Mouse (Mus musculus): ENCODE results near the gene Gucd1.
"Not testable (repeated sequence)": the region's sequence is repeated elsewhere in the genome, so short reads cannot be mapped to it uniquely, and the experiment has no call there.

Gucd1 gene

DNA sequence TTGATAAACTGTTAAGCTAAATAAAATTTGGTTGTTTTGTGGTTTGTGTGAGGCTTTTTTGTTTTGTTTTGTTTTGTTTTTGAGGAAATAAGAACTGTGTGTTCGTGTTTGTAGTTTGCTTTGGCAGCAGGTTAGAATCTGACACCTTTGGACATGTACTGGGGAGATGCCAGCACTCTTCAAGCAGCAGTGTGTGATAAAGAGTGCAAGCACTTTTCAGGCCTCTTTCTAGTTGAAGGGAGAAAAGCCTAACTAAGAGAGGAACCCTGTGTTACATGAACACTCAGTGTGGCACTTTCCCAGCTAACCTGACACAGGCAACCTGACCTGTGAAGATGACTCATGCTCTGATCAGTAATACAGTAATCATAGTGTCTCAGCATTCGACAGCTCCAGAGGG is 17.7 kb upstream of the Gucd1 start:
- no peak for DNase-seq (ENCODE audit: low spot score in 2 of 2)

GRCm38 (mm10) chr10:75534934-75535333 is 17.2 kb upstream of the Gucd1 start:
- DNase-seq (ENCODE audit: low spot score in 2 of 2), result no peak

- DNase-seq (ENCODE audit: low spot score in 2 of 2), result no peak
Observed at GRCm38 (mm10) chr10:75534216-75534615, 16.4 kb upstream of the Gucd1 start.

DNA sequence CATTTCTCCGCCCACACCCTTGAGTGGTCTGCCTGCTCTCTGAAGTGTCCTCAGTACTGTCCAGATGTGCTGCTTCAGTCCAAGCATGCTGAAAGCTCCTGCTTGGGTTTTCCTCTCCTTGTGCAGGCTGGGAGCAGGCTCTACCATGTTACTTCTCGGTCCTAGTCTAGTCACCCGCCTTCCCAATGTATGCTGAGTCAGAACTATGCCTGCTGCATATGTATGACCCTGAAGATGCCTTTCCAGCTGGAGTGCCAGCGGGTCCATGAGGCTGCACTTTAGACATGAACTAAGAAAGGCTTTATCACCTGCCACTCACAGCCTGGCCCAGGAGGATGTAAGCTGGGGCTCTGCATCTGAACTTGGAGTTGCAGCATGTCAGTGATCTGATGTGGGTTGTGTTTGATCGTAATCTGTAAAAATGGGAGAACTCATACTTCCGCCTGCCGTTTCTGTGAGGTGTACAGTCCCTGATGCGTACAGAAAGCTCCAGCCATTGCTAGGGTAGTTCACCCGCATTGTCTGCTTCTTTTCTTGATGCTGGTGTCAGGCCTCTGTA is 13.8 kb upstream of the Gucd1 start:
- no peak for DNase-seq (ENCODE audit: low spot score in 2 of 2)

- DNase-seq (ENCODE audit: low spot score in 2 of 2), result no peak
Observed at GRCm38 (mm10) chr10:75530322-75530721, 12.6 kb upstream of the Gucd1 start.

DNA sequence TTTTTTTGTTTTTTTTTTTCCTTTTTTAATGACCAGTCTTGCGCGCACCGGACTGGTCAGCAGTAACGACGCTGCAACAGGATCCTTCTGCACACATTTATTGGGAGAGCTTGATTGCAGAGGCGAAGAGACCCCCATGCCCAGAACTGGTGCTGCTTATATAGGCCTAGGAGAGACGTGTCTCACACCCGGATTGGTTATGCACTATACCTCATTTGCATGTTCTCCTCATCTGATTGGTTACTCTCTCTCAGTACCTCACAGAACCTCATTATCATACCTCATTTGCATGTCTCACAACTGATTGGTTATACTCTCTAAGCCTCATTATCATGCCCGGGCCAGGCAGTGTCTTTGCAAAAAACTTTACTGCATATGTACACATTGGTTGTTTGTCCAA is 7.7 kb upstream of the Gucd1 start:
- not testable (repeated sequence) for DNase-seq (ENCODE audit: low spot score in 2 of 2)

GRCm38 (mm10) chr10:75521643-75522042 is 3.9 kb upstream of the Gucd1 start:
- DNase-seq (ENCODE audit: low spot score in 2 of 2), result no peak

GRCm38 (mm10) chr10:75520581-75520980 is 2.8 kb upstream of the Gucd1 start:
- DNase-seq (ENCODE audit: low spot score in 2 of 2), result no peak

DNA sequence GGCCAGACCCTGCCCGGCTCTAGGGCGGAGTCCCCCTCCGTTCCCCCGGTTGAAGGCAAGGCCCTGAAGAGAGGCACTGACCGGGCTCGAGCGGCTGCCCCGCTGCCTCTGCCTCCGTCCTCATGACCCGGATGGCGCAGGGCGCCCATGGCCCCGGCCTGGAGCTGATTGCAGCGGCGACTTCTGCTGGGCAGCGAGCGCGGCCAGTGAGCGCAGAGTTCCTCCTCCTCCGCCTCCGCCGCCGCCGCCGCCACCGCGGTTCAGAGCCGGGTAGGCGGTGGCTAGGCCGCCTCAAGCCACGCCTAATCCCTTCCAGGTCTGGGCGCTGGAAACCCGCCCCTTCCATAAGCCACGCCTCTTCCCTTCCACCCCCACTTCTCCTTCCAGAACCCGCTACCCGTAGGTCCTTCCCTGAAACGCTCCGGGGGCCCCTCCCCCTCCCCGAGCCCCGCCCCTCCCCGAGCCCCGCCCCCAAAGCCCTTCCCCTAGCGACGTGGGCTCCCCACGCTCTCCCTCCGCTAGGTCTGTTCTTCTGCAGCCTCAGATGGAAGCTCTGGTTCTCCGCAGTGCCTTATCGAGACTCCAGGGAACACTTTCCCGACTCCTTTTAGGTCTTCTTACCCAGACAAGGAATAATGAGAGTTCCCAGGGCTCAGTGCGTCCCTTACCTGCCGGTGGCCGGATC is 557 bp downstream of the Gucd1 start, which contains the start of gene Snrpd3:
Snrpd3 (plus strand) TSS at position 479 of the 685 bp plus-strand sequence.
- peak; percentile 86 to 91 for DNase-seq (ENCODE audit: low spot score in 2 of 2)

- no peak for DNase-seq (ENCODE audit: low spot score in 2 of 2)
Observed at GRCm38 (mm10) chr10:75516724-75517072, 1.1 kb downstream of the Gucd1 start.

DNA sequence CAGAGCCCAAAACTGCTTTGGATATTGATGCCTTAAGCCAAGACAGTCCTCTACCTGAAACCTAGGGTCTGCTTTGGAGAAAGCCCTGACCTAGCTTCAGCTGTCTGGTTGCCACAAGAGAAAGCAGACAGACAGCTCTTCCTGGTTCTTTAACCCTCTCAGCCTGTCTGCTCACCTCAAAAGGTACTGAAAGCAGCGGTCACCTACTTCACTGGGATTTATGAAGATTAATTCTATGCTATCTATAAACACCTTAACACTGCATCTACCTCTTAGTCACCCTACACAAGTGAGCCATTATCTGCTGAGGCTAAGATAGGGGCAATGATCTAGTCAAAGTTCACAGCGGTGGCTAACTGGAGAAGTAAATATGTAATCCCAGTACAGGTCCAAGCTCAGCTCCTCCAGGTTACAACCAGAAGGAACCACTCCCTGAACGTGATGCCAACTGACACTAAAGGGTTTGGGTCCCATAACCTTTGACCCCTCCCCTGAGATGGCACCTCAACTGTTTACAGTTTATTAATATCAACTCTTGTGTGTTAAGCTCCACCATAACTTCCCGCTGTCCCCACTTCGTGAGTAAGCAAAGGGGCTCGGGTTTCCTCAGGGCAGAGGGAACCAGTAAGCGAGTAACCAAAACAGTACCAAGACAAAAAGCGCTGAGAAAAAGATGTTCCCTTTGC is 1.6 kb downstream of the Gucd1 start:
- no peak for DNase-seq (ENCODE audit: low spot score in 2 of 2)

DNA sequence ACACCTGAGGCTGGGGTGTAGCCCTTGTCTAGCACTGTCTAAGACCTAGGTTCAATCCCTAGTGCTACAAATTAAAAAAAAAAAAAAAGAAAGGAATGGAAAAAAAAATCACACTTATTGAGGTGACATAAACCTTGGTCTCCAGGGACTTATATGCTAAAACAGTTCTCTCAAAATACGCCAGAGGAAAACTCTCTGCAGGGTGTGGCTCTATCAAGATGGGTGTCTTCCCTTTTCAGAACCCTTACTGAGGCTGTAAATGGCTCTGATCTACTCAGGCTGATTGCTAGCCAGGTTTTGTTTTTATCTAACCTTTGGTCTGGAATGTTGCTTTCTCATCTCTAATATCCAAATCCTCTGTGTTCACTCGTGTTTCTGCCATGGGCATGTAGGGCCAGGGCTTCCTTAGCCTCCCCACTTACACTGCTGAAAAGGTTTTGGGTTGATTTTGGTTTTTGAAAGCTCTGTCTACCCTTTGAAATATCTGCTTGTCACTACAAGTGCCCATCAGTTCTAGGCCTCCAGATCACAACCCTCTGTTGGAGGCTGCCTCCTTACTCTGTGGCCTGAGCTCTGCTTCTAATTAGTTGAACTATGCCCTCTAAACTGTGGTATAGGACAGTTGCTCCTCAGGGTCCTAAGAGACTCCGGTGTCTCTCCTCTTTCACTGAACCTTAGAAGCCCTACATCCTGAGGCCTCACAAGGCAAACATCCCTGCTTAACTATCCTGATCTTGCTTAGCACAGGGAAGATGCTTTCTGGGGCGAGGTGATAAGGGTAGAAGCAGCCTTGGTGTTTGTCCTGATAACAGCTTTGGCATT is 2.3 kb downstream of the Gucd1 start:
- DNase-seq (ENCODE audit: low spot score in 2 of 2), result no peak

DNA sequence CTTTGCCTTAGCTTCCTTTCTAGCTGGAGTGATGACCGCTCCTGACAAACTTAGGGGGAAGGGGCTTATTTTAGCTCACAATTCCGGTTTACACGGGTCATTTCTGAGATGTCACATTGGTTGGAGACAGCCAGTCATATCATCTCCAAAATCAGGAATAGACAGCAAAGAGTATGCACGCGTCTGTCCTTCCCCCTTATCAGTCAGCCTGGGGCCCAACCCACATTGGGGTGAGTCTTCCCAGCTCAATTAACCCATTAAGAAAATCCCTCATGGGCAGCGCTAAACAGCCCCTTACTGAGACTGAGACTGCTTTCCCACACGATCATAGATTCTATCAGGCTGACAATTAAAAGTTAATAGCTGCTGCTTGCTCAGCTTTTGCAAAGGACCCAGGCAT is 3.4 kb downstream of the Gucd1 start:
- no peak for DNase-seq (ENCODE audit: low spot score in 2 of 2)

DNA sequence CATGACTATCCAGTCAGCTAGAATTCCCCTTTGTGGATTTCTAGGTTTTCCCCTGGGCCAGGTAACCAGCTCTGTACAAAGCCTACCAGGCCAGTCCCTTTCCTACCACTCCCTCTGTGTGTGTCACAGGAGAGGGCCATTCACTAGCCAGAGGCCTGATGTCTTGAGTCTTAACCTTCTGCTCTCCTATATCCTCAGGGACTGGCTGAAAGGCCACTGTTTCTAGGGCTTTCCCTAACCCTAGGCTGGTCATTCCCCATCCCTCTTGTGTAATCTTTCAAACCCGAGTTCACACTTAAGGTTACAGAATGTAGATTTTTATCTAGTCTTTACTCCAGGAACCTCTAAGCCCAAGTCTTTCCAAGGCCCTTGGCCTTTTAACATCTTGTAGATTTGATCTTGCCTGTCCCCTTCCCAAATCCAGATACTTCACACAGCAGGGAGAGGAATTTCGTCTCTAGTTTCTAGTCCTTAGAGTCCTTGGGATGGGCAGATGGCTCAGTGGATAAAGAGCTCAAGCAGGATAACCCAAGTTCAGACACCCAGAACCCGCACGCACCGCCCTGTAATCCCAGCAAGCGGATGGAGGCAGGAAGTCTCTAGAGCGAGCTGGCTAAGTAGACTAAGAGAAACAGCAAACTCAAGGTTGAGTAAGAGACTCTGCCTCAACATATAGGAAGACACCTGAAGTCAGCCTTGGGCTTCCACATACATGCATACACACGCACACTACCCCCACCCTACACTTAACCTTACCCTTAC is 4.3 kb downstream of the Gucd1 start:
- no peak for DNase-seq (ENCODE audit: low spot score in 2 of 2)

DNA sequence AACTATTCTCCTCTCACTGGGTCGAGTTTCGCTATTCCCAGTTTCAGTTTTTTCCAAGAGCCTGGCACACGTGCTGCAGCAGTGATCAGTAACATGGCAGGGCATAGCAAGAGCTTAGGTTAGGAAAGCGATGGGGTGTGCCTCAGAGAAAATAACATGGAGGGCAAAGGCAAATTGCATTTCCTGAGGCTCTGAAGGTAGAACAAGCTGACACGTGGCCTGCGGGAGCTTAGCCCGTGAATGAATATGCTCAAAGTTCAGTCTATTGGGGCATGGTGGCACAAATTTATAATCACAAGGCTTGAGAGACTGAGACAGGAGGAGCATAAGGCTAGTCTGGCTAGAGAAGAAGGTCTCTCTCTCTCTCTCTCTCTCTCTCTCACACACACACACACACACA is 5.0 kb downstream of the Gucd1 start:
- no peak for DNase-seq (ENCODE audit: low spot score in 2 of 2)

GRCm38 (mm10) chr10:75511897-75512296 is 5.9 kb downstream of the Gucd1 start:
- DNase-seq (ENCODE audit: low spot score in 2 of 2), result no peak

DNA sequence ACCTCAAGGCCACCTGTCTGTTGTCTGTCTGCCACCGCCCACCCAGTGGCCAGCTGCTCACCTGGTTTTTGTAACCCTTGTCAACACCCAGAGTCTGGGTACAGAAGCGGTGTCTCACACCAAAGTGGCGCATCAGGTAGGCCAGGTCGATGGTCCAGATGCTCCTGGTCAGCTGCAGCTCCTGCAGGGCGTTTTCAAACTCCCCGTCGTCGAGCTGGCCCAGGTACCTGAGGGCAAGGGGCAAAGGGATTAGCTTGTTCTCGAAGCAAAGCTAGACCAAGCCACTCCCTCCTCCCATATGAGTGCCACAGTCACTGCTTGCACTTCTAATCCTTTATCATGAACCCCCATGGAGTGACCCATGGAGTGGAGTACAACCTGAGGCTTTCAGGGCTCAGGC is 6.7 kb downstream of the Gucd1 start:
- no peak for DNase-seq (ENCODE audit: low spot score in 2 of 2)

DNA sequence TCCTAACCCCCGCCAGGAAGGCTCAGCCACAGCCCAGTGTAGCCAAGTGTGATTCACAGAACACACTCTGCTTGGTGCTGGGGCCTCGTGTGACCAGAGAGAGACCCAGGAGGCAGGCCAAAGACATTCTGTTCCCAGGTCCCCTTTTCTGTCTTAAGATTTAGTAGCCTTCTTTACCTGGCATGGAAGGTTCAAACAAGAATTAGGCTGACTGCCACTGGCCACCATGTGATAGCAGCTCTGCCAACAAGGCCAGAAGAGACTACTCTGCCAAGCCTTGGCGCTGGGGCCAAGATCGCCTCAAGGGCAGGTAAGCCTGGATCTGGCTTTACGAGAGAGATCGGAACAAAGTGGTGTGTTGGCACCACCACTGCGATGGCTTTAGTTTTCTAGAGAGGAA is 7.3 kb downstream of the Gucd1 start:
- no peak for DNase-seq (ENCODE audit: low spot score in 2 of 2)

- not testable (repeated sequence) for DNase-seq (ENCODE audit: low spot score in 2 of 2)
Observed at GRCm38 (mm10) chr10:75505928-75506327, 11.8 kb downstream of the Gucd1 start.

DNA sequence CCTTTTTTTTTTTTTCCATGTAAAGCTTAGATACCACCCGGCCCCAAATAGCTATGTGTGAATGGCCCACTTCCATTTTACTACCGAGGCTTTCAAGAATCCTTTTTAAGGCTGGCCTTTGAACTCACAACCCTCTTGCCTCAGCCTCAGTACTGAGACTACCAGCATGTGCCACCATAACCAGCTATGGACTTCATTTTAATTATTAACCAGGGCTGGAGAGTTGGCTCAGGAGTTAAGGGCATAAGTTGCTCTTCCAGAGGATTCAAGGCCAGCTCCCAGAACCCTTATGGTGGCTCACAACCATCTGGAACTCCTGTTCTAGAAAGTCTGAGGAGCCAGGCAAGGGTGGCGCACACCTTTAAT is 12.7 kb downstream of the Gucd1 start:
- DNase-seq (ENCODE audit: low spot score in 2 of 2), result no peak

GRCm38 (mm10) chr10:75504234-75505129 is 13.3 kb downstream of the Gucd1 start:
- DNase-seq (ENCODE audit: low spot score in 2 of 2), result no peak
